Mouse (Mus musculus) cerebellum, adult 11 months (tissue): ENCODE measurements around the gene Rundc3a.
"Not testable (repeated sequence)": the region's sequence is repeated elsewhere in the genome, so short reads cannot be mapped to it uniquely, and the experiment has no call there.

ENCODE experiments used
- DNase-seq: peaks from one replicate; pipeline ENCODE4 v3.0.0; 2022

Rundc3a gene

GRCm38 (mm10) chr11:102369263-102369662 is 23.9 kb upstream of the Rundc3a start:
- DNase-seq, result no peak

DNA sequence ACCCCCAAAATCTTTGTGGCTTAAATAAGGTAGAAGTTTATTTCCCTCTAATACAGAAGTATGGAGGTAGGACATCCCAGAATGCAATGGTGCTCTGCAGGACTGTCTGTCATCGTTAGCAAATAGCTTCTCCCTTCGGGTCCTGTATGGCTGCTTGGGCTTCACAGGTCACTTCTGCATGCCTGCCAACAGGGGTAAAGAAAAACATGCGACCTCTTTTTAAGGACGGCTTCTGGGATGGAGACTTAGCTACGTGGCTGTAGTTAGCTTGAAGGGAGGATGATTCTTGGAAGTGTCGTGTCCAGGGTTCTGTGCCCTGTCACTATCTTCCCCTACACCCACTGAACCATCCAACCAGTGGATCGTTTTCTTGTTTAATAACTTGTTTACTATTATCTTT is 22.9 kb upstream of the Rundc3a start:
- DNase-seq, result no peak

GRCm38 (mm10) chr11:102371926-102372685 is 21.1 kb upstream of the Rundc3a start:
- DNase-seq, result no peak

- DNase-seq, result no peak
Measured at GRCm38 (mm10) chr11:102372936-102373335, 20.3 kb upstream of the Rundc3a start.

- no peak for DNase-seq
Measured at GRCm38 (mm10) chr11:102373646-102374045, 19.6 kb upstream of the Rundc3a start.

DNA sequence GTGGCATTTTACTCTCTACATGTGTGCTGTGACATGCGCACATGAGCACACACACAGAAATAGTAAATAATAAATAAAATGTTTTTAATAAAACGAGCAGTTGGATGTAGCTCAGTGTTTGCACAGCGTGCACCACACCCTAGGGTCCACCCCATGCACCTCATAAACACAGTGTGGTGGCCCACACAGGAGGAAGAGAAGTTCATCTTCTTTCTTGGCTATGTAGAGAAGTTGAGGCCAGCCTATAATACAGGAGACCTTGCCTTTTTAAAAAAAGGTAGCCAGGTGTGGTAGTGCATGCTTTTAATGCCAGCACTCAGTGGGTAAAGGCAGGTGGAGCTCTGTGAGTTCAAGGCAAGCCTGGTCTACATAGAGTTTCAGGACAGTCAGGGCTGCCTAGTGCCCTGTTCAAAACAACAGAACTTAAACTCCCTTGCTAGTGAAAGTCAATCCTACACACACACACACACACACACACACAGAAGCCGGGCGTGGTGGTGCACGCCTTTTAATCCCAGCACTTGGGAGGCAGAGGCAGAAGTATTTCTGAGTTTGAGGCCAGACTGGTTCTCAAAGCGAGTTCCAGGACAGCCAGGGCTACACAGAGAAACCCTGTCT is 19.0 kb upstream of the Rundc3a start:
- no peak for DNase-seq

GRCm38 (mm10) chr11:102375196-102376173 is 17.7 kb upstream of the Rundc3a start:
- DNase-seq, result peak; percentile 71

GRCm38 (mm10) chr11:102376196-102376835 is 16.9 kb upstream of the Rundc3a start:
- no peak for DNase-seq

DNA sequence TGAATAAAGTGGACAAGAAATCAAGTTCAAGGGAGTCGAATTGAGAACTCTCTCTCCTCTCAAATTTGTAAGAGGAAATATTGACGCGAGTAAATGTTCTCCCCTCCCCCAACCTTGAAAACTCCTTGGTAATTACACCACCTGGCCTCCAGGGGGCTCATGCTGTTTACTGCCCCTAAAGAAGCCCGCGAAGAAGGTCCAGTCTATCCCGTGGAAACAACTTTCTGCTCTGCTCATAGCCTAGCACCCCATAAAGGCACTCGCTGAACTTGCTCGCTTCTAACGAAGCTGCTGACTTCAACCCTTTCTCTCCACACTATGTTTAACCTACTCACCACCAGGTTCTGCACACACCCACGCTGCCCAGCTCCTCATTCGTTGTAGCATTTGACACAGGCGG is 16.0 kb upstream of the Rundc3a start:
- DNase-seq, result no peak

DNA sequence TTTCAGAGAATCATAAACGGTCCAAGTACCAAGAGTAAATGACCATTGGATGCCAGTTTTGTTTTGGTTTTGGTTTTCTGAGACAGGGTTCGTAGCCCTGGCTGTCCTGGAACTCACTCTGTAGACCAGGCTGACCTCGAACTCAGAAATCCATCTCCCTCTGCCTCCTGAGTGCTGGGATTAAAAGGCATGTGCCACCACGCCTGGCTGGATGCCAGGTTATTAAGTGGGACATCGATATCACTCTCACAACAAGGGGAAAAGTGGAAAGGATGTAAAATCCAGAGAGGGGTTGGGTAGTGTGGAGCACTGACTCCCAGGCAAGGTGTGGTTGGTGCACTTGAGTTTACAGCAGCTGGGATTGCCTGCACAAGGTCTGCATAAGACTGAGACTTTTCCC is 13.1 kb upstream of the Rundc3a start:
- no peak for DNase-seq

DNA sequence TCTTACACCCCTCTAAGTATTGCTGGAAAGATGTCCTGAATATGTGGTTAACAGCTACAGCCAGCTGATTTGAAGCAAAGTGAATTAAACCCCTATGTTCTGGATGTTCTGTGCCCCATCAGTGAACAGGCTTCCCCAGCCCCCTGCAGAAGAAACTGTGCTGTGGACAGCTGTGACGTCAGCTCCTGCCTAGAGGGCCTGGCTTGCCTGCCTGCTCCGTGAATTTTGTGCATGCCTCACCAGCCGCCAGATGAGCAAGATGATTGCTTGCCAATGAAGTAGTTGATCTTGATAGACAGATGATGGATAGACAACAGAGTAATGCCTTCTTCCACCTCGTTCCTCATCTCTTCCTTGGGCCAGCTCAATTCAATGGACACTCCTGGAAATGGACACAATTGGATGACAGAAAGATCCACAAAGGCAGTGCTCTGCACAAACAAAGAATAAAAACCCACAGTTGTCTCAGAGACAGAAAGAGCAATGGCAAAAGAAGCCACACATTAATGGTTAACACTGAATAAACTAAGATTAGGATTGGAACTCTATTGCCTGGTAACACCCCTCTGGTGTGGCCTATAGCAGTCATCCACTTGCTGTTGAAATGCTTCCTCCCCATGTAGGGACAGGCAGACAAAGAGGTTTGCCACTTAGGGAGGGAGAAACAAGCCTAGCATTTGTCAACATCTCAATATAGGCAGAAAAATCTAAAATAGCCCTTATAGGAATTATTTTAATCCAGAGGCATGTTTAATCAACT is 11.7 kb upstream of the Rundc3a start:
- no peak for DNase-seq

DNA sequence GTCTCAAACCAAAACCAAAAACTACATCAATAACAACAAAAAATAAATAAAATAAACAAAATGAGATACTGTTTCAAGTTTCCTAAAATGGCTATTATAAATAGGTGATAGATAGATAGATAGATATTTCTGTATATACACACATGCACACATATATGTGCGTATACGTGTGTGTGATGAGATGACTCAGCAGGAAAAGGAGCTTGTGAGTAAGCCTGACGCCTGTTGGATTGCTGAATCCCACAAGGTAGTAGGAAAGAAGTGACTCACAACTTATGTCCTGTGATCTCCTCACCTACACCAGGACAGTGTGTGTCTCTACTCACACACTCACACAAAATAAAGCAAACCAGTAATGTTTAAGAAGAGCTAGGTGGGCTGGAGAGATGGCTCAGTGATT is 10.4 kb upstream of the Rundc3a start:
- no peak for DNase-seq

DNA sequence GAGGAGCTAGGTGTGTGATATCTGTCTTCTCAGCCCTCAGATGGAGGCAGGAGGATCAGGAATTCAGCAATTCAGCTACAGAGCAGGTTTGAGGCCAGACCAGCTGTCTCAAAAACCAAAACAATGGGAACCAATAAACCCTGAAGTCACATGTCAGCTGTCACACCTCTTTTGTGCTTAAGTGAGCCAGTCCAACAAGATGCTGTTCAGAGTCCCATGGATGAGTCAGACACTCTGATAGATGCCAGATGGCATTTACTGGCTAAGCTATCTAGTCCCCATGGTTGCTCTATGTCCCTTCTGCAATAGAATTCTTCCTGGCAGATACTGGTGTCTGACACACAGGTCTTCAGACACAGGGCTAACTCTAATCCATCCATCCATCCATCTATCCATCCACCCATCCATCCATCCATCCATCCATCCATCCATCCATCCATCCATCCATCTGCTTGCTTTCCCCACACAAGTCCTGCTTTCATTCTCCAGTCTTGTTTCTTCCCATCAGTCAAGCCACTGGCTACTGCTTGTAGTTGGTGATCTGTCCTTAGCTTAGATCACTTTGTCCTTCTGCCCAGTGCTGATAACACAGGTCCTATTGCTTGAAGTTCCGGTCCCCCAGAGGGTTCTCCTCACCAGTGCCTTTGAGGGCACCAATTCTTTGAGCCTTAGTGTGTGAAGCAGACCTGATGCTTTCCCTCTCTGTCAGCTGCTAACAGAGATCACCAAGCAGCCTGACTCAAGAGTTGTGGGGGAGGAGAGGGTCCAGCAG is 9.7 kb upstream of the Rundc3a start:
- DNase-seq, result peak; percentile 37

DNA sequence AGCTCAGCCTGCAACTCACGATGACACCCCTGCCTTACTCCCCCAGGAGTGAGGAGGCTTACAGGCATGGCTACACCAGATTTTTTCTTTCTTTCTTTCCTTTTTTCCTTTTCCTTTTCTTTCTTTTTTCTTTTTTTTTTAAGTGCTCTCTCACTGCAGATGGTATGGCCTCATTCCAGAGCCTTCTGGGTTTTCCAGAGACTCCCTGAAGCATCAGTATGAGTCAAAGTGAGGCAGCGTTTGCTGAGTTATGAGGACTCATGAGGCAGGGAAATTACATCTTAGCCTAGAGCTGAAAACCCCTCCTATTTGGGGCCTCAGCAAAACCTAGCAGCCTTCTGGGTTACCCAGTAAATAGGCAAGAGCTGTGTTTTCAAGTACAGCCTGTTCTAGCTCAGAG is 8.8 kb upstream of the Rundc3a start:
- no peak for DNase-seq

DNA sequence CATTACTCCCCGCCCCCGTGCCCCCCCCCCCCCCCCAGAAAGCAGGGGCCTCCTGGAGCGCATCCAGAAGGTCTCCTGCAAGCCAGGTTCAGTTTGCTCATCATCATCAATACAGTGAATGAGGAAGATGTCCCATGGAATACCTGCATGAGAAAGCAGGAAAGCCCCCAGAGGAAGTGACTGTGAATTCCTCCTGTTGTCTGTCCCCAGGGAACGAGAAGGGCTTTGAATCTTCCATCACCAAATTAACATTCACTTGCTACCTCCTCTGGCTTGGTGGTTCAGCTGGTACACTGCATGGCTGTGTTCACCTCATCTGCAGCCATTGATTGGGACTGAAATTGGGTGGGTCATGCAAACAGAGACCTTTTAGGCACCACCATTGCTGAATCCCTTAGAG is 8.1 kb upstream of the Rundc3a start:
- no peak for DNase-seq

- no peak for DNase-seq
Measured at GRCm38 (mm10) chr11:102386121-102386520, 7.1 kb upstream of the Rundc3a start.

DNA sequence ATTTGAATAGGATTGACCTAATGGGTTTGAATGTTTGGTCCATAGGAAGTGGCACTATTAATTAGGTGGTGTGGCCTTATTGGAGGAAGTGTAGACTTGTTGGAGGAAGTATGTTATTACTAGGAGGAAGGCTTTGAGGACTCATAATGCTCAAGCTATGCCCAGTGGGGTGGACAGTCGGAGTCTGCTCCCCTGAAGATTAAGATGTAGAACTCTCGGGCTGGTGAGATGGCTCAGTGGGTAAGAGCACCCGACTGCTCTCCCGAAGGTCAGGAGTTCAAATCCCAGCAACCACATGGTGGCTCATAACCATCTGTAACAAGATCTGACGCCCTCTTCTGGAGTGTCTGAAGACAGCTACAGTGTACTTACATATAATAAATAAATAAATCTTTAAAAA is 3.8 kb upstream of the Rundc3a start:
- DNase-seq, result not testable (repeated sequence)

- no peak for DNase-seq
Measured at GRCm38 (mm10) chr11:102392441-102393237, 564 bp upstream of the Rundc3a start.

DNA sequence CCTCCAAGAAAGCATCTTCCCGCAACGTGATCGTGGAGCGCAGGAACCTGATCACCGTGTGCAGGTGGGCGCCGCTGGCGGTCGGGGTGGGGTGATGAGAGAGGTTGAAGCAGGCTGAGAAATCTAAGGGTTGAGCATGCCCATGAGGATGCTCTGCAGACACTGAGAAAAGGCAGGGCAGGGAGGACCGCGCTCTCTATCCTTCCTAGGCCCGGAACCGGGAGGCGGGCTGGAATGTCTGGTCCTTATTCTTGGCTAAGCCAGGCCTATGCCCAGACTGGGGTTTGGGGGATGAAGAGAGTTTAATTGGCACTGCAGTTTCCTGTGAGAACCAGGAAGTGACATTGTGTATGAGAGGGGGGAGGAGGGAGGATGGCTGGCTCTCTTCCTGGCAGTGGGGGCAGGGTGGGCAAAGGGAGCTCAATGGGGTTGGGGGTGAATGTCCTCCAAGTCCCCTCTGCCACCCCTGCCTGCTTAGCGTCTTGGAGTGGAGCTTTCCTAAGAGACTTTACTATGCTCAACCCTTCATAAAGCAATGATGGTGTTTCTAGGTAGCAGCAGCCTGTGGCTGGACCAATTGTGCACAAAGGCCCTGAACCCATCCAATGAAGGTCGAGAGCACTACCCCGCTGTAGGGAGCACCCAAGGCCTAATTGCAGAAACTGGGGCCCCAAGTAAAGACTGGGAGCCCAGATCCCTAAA is 667 bp downstream of the Rundc3a start:
- peak; percentile 66 for DNase-seq
